Mouse (Mus musculus) liver, embryonic 13.5 days (tissue): Measurements from ENCODE around the gene Sema3f. TPM values are rescaled to one million over a fixed set of nuclear protein-coding genes. Genes with fewer than 3 reads are reported as not detected.

Experiments used
- ATAC-seq: fragments of 200-750 bp; cut with Nextera tagmentation; 2 replicates; pipeline ENCODE4 v1.8.0; 2017; ENCODE audit warnings: low read depth, mild to moderate bottlenecking, moderate number of reproducible peaks, moderate library complexity
- DNase-seq: peaks from one replicate; pipeline ENCODE4 v3.0.0; 2022
- H3K27ac ChIP-seq: fragments of 300-500 bp; sonication (generic); 2 replicates; pipeline ENCODE4 v1.5.1; 2015; ENCODE audit warnings: moderate library complexity, mild to moderate bottlenecking, inconsistent platforms
- H3K27me3 ChIP-seq: fragments of 300-500 bp; sonication (generic); 2 replicates; pipeline ENCODE4 v1.6.1; 2015; ENCODE audit warnings: mild to moderate bottlenecking, inconsistent platforms
- H3K36me3 ChIP-seq: fragments of 300-500 bp; sonication (generic); 2 replicates; pipeline ENCODE4 v1.6.1; 2015; ENCODE audit warnings: mild to moderate bottlenecking, inconsistent platforms
- H3K4me1 ChIP-seq: fragments of 300-500 bp; sonication (generic); replicated peaks from 2 replicates; pipeline ENCODE4 v1.6.1; 2015; ENCODE audit warnings: inconsistent platforms
- H3K4me2 ChIP-seq: fragments of 300-500 bp; sonication (generic); 2 replicates; pipeline ENCODE4 v1.6.1; 2015; ENCODE audit warnings: inconsistent platforms, mild to moderate bottlenecking, moderate library complexity
- H3K4me3 ChIP-seq: fragments of 300-500 bp; sonication (generic); replicated peaks from 2 replicates; pipeline ENCODE4 v1.5.1; 2015; ENCODE audit warnings: mild to moderate bottlenecking, inconsistent platforms
- H3K9ac ChIP-seq: fragments of 300-500 bp; sonication (generic); 2 replicates; pipeline ENCODE4 v1.6.1; 2015; ENCODE audit warnings: mild to moderate bottlenecking, inconsistent platforms
- H3K9me3 ChIP-seq: fragments of 300-500 bp; sonication (generic); replicated peaks from 2 replicates; pipeline ENCODE4 v1.6.1; 2016; ENCODE audit warnings: inconsistent platforms
- WGBS: fragments of 180-500 bp; shearing (Covaris S2); methylation state at CpG from one replicate; pipeline ENCODE4 v1.1.7; 2015; ENCODE audit not compliant: insufficient replicate concordance; 5-methylcytosine and 5-hydroxymethylcytosine counted together
- polyA plus RNA-seq: library from polyadenylated mRNA; unstranded; fragments of >200 nt; fragmentation: Nextera tagmentation; extraction: Ambion mirVana; gene quantifications from 2 replicates; pipeline ENCODE4 v1.2.1, GENCODE M21; 2015

Gene Sema3f
- polyA plus RNA-seq, 1 experiment from 2014 or later, result 1.0 TPM

- DNase-seq, result no peak
- Histone ChIP-seq H3K9me3 (no peaks in the 10 kb centered on the region), H3K27me3 (peaks cover 31% of the 10 kb centered on the region), H3K4me2 (no peak overlapping the region), H3K27ac (no peak overlapping the region), H3K4me3 (no peak overlapping the region), H3K9ac (no peak overlapping the region), H3K36me3 (peaks cover 15% of the 10 kb centered on the region), H3K4me1 (peaks cover 39% of the 10 kb centered on the region)
- 26% methylated on average over 7 of the region's 7 CpGs for WGBS
- ATAC-seq, result no peak
Observed at GRCm38 (mm10) chr9:107734567-107734971, 24.3 kb upstream of the Sema3f start.

GRCm38 (mm10) chr9:107729709-107730108 lies 19.4 kb upstream of the Sema3f start:
- 62% methylated on average over 3 of the region's 3 CpGs for WGBS
- DNase-seq (no peak), ATAC-seq (no peak)
- Histone ChIP-seq H3K4me1 (peaks cover 16% of the 10 kb centered on the region), H3K27me3 (peaks cover 10% of the 10 kb centered on the region), H3K9me3 (no peaks in the 10 kb centered on the region), H3K4me2 (no peak overlapping the region), H3K4me3 (no peak overlapping the region), H3K36me3 (no peaks in the 10 kb centered on the region), H3K9ac (no peak overlapping the region), H3K27ac (no peak overlapping the region)

DNA sequence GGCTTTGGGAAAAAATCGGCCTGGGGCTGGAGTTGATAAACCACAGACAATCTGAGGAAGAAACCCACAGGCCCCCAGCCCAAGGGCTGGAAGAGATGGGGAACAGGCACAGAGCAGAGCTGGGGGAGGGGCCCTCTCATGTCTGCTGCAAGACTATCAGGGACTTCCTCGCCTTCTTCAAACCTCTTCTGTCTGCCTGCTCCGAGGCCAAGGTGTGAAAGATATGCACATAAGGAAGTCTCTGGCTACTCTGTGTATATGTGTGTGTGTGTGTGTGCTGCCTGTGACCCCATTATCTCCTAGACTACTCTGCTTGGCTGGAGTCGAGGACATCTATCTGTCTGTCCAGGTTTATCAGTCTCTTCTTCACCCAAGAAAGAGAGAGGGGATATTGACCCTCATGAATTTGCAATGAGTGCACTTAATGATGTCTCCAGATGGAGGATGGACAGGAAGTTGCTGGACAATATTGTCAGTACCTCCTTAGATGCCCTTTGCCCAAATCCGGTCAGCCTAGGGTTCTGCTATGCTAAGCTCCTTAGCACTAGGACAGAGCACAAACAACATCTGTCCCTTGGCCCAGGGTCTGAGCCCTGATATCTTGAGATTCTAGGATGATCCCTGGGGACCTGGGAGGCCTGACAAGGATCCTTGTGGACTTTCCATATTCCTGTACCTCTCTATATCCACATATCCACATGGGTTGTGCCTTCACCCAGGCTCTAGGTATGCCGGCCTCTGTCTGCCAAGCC lies 18.8 kb upstream of the Sema3f start:
- no peak overlapping the region for H3K4me3 ChIP-seq
- H3K27ac ChIP-seq, result no peak overlapping the region
- H3K9ac ChIP-seq, result no peak overlapping the region
- no peak for ATAC-seq
- no peaks in the 10 kb centered on the region for H3K36me3 ChIP-seq
- H3K27me3 ChIP-seq, result peaks cover 5% of the 10 kb centered on the region; the same call in 1 of the 2 replicates
- H3K9me3 ChIP-seq, result no peaks in the 10 kb centered on the region
- peaks cover 16% of the 10 kb centered on the region for H3K4me1 ChIP-seq
- DNase-seq, result no peak
- H3K4me2 ChIP-seq, result no peak overlapping the region
- WGBS, result 37% methylated on average over 6 of the region's 6 CpGs

- peaks cover 29% of the 10 kb centered on the region for H3K4me1 ChIP-seq
- H3K27me3 ChIP-seq, result peaks cover 12% of the 10 kb centered on the region
- DNase-seq, result no peak
- no peak overlapping the region for H3K27ac ChIP-seq
- H3K4me3 ChIP-seq, result no peak overlapping the region
- H3K9me3 ChIP-seq, result no peaks in the 10 kb centered on the region
- 49% methylated on average over 3 of the region's 3 CpGs for WGBS
- ATAC-seq, result no peak
- H3K9ac ChIP-seq, result no peak overlapping the region
- no peak overlapping the region for H3K4me2 ChIP-seq
- no peaks in the 10 kb centered on the region for H3K36me3 ChIP-seq
Observed at GRCm38 (mm10) chr9:107727041-107727440, 16.8 kb upstream of the Sema3f start.

- no peak overlapping the region for H3K4me3 ChIP-seq
- H3K9ac ChIP-seq, result no peak overlapping the region
- no peak for ATAC-seq
- H3K4me1 ChIP-seq, result peaks cover 29% of the 10 kb centered on the region
- H3K27ac ChIP-seq, result peak overlapping the region; percentile 48
- peaks cover 14% of the 10 kb centered on the region for H3K27me3 ChIP-seq
- no peak for DNase-seq
- H3K36me3 ChIP-seq, result no peaks in the 10 kb centered on the region
- H3K9me3 ChIP-seq, result no peaks in the 10 kb centered on the region
- H3K4me2 ChIP-seq, result no peak overlapping the region
- WGBS, result 63% methylated on average over 1 of the region's 1 CpGs
Observed at GRCm38 (mm10) chr9:107724796-107725195, 14.5 kb upstream of the Sema3f start.

GRCm38 (mm10) chr9:107723794-107724531 lies 13.7 kb upstream of the Sema3f start:
- peak; percentile 28; the same call in 1 of the 2 replicates for ATAC-seq
- Histone ChIP-seq H3K4me1 (peaks cover 29% of the 10 kb centered on the region), H3K4me3 (no peak overlapping the region), H3K4me2 (peak overlapping the region; percentile 26; the same call in 1 of the 2 replicates), H3K27me3 (peaks cover 19% of the 10 kb centered on the region), H3K9me3 (no peaks in the 10 kb centered on the region), H3K27ac (peak overlapping the region; percentile 48; the same call in 1 of the 2 replicates), H3K9ac (no peak overlapping the region), H3K36me3 (no peaks in the 10 kb centered on the region)
- whole genome bisulfite sequencing, result 2% methylated on average over 11 of the region's 11 CpGs
- DNase-seq, result no peak

DNA sequence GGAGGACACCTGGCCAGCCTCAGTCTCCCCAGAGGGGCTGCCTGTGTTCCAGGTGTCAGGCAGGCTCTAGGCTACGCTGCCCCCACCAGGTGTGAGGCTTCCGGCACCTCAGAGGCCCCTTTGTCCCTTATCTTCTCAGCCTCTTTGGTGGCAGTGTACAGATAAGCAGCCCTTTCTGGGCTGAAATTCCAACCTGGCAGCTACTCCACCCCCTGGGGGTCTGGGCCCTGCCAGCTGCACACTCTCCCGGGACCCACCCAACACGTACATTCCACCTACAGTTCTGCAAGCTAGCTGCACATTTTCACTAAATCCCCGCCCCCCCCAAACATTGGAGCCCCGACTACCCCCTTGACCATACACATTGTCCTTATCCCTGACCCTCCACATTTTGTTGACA lies 13.0 kb upstream of the Sema3f start:
- Histone ChIP-seq H3K36me3 (no peaks in the 10 kb centered on the region), H3K27me3 (peaks cover 23% of the 10 kb centered on the region), H3K4me3 (no peak overlapping the region), H3K4me2 (peak overlapping the region; percentile 26; the same call in 1 of the 2 replicates), H3K27ac (no peak overlapping the region), H3K9me3 (no peaks in the 10 kb centered on the region), H3K4me1 (peaks cover 29% of the 10 kb centered on the region), H3K9ac (no peak overlapping the region)
- ATAC-seq, result peak; percentile 39
- DNase-seq, result no peak
- WGBS, result 14% methylated on average over 6 of the region's 6 CpGs

DNA sequence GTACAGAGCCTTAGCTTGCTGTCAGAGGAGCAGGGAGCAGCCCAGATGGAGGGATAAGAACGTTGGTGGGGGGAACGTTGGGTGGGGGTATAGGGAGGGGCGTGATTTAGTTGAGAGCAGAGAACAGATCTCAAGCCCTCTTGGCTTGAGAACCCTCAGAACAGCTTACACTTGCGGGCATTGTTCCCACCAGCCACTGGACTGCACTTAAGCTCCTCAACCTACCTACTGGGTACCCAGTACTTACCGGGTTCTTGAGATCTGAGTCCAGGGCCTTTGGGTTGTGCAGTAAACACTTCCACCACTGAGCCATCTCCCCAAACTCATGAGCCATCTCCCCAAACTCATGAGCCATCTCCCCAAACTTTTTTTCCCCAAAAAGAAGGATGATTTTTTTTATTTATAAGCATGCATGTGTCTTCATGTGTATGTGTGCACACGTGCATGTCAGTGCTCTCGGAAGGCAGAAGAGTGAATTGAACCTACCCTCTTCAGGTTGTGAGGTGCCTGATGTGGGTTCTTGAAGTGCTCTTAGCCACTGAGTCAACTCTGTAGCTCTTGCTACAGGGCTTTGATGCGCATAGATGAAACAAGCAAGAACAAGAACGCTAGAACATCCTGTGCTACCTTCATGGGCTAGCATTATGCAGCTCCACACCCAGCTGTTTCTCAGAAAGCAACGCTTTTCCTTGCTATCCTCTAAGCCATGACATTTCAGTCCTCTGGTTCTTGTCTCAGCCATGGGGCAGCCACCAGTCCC lies 8.7 kb upstream of the Sema3f start:
- Histone ChIP-seq H3K9ac (no peak overlapping the region), H3K4me1 (peaks cover 21% of the 10 kb centered on the region), H3K4me3 (no peak overlapping the region), H3K9me3 (no peaks in the 10 kb centered on the region), H3K4me2 (no peak overlapping the region), H3K27me3 (peaks cover 52% of the 10 kb centered on the region), H3K27ac (no peak overlapping the region), H3K36me3 (no peaks in the 10 kb centered on the region)
- DNase-seq, result no peak
- WGBS, result 63% methylated on average over 10 of the region's 10 CpGs
- ATAC-seq, result no peak

- Histone ChIP-seq H3K4me3 (no peak overlapping the region), H3K4me1 (peaks cover 12% of the 10 kb centered on the region; the same call in 1 of the 2 replicates), H3K9me3 (no peaks in the 10 kb centered on the region), H3K36me3 (no peaks in the 10 kb centered on the region), H3K4me2 (no peak overlapping the region), H3K27ac (no peak overlapping the region), H3K27me3 (peaks cover 55% of the 10 kb centered on the region), H3K9ac (no peak overlapping the region)
- WGBS, result 67% methylated on average over 6 of the region's 6 CpGs
- no peak for DNase-seq
- ATAC-seq, result no peak
Observed at GRCm38 (mm10) chr9:107716951-107717350, 6.7 kb upstream of the Sema3f start.

DNA sequence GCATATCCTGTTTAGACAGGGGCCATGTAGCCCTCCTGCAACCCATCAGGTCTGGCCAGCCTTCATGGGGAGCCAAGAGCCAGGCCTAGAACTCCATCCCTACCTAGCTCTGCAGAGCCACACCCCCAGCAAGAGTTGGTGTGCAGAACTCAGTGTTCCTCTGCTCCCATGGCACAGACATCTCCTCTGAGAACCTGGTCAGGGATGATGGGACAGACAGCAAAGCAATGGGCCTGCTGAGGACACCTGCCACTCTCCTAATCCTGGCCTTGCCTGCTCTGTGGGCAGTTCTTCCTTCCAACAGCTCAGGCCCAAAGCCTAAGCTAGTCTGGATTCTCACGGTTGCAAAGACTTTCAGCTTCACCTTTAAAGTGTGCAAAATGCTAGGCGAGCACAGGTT lies 5.4 kb upstream of the Sema3f start:
- no peak overlapping the region for H3K9ac ChIP-seq
- ATAC-seq (no peak), DNase-seq (no peak)
- WGBS, result 63% methylated on average over 2 of the region's 2 CpGs
- no peak overlapping the region for H3K27ac ChIP-seq
- no peak overlapping the region for H3K4me2 ChIP-seq
- no peaks in the 10 kb centered on the region for H3K9me3 ChIP-seq
- H3K4me3 ChIP-seq, result no peak overlapping the region
- no peaks in the 10 kb centered on the region for H3K36me3 ChIP-seq
- peaks cover 67% of the 10 kb centered on the region for H3K27me3 ChIP-seq
- peaks cover 12% of the 10 kb centered on the region; the same call in 1 of the 2 replicates for H3K4me1 ChIP-seq
